Mouse (Mus musculus) left cerebral cortex, adult 9 months (tissue): ENCODE measurements around the gene Gm5617.
"Not testable (repeated sequence)": the region's sequence is repeated elsewhere in the genome, so short reads cannot be mapped to it uniquely, and the experiment has no call there.

Source experiments
- DNase-seq, 2 experiments: peaks; one replicate each; pipeline ENCODE4 v3.0.0; 2022; ENCODE audit warnings: low spot score in 2 of 2

The Gm5617 gene

GRCm38 (mm10) chr9:48501192-48501591 lies 6.0 kb downstream of the Gm5617 start:
- no peak for DNase-seq

- no peak for DNase-seq
Observed at GRCm38 (mm10) chr9:48503001-48503400, 7.8 kb downstream of the Gm5617 start.

- peak in 1 of 2 experiments; percentile 23 for DNase-seq
Observed at GRCm38 (mm10) chr9:48504741-48505365, 9.6 kb downstream of the Gm5617 start.

GRCm38 (mm10) chr9:48510134-48510533 lies 14.9 kb downstream of the Gm5617 start:
- no peak for DNase-seq

DNA sequence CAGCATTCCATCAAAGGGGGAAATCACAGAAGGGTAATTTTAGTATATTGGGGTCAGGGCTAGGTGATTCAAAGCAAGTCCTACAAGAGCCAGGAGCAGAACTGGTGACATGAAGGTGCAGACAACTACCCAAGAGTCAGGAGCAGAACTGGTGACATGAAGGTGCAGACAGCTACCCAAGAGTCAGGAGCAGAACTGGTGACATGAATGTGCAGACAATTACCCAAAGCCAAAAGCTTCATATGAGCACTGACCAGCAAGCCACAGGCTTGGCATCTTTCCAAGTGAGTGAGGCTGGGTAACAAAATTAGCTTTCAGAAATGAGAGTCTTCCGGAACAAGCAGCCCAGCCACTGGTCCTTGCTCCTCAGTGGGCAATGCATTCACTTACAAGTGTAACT lies 20.1 kb downstream of the Gm5617 start:
- DNase-seq = no peak

DNA sequence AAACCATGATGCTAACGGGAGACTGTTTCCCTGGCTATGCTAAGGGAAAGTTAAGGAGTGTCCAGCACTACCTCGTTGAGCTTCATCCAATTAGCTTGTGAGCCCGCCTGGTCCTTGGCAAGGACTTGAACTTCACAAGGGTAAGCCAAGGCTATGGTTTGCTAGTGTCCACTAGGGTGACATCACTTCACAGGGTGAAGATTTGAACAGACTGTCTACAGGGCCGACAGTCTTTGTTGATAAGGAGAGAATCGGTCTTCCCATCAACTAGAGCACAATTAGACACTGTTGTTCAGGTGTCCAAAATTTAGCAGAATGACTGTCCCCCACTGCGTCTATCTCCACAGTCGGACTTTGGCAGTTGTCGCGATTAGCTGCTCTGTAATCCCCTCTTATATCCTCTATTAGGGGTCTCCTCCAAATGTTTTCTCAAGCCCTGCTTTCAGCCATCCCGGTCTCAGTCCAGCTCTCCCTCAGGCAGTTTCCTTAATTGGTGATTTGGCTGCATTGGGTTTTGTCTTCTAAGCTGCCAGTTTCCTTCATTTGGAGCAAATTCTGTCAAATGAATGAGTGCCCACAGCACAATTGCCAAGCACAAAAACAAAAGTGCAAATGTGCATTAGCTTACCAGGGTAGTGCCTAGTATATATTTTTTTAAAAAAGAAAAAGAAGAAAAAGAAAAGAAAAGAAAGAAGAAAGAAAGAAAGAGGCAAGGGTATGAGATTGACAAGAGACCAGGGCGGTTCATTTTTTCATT lies 21.6 kb downstream of the Gm5617 start:
- DNase-seq = no peak

DNA sequence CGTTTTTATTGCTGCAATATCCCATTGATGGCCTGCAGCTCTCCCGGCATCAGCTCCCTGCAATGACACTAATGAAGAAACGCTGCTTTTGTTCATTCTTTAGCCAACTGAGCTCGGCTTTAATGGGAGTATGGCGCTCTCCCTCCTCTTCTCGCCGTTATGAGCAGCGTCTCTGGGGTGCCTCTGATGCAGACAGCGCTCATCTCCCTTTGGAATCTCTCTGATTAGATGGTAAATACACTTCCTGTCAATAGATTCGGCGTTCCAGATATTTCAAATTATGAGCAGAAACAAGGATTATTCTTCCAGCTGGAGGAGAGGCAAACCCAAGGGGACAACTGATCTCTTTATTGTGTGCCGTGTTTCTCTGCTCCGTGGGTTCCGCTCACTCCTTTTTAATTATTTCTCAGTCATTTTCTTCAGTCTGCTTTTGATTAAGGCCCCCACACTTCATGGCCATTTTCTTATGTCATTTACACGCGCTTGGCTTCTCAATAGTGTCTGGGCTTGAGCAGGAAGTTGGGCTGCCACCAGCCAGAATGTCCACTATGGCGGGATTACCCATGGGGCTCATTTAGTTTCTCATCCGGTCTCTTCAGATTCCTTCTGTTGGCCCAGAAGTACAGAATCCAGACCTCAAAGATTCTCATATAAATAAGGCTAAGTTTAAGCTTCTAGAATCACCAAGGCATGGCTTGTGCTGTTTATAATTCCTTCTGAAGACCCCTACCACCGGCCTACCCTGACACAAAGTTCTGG lies 22.3 kb downstream of the Gm5617 start:
- no peak for DNase-seq

DNA sequence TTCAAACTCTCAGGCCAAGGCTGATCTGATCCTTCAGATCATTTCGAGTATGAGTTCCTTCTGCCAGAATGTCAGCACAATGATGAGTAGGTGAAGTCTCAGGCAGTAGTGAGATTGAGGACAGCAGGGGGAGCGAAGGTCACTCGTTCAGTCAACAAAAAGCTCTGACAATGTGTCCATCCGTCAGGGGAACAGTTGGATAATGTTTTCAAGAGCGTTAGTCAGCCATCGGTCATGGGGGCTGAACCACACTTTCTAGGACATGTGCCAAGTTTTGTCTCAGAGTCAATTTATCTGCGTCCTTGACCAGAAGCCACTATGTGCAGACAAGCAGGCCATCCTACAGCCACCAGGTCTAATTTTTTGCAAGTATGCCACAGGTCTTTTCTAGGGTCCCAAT lies 25.2 kb downstream of the Gm5617 start:
- DNase-seq = not testable (repeated sequence)

GRCm38 (mm10) chr9:48525566-48525965 lies 30.3 kb downstream of the Gm5617 start:
- no peak for DNase-seq

DNA sequence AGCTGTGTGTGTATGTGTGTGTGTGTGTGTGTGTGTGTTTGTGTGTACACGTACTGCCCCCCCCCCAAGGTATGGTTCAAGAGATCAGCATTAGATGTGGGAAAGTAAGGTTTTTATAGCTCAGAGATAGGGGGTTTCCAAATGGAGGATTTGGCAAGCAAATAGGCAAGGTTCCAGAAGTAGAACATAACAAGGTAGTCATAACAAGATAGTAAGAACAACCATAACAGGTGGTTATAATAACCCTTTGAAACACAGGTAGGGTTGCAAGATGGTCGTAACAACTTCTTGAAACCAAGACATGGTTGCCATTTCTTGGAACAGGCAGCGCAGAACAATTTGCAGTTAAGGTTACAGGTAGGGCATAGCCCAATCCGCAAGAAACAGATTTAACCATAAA lies 31.3 kb downstream of the Gm5617 start:
- no peak for DNase-seq

GRCm38 (mm10) chr9:48531294-48531693 lies 36.1 kb downstream of the Gm5617 start:
- peak in 1 of 2 experiments; percentile 13 for DNase-seq

DNA sequence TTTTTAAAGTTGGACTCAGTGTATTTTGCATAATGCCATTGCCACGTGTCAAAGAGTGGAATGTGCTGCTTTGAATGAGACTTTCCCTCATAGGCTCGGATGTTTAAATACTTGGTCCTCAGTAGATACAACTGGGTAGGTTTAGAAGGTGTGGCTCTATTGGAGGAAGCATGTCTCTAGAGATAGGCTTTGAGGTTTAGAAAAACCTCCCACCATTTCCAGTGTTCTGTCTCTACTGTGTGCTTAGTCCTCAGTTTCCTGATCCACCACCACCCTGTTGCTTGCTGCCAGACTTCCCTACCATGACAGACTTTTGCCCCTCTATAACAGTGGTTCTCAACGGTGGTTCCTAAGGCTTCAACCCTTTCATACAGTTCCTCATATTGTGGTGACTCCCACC lies 37.0 kb downstream of the Gm5617 start:
- DNase-seq = no peak

DNA sequence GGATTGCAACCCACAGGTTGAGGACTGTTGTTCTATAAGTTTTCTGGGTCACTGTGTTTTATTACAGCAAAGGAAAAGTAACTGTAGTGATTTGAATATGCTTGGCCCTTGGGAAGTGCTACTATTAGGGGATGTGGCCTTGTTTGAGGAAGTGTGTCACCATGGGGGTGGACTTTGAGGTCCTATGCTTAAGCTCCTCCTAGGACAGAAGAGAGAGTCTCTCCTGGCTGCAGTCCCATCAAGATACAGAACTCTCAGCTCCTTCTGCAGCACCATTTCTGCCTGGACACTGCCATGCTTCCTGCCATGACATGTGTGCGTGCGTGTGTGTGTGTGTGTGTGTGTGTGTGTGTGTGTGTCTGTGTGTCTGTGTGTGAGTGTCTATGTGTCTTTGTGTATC lies 37.5 kb downstream of the Gm5617 start:
- DNase-seq = no peak

DNA sequence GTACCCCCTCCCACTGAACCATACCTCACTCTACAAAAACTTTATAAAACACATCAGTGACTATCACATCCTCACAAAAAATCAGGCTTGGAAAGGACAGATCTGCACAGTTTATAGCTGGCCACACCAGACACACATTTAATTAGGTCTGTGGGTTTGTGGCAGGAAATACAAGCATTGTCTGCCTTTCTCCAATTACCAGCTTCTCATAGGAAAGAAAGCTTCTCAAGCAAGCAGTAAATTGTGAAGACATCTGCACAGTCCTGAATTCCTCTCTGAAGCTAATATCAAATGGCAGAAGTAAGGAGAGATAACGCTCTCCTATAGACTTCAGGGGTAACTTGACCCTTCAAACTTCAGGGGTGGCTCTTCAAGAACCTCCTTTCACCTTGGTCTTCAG lies 41.2 kb downstream of the Gm5617 start:
- DNase-seq = no peak

GRCm38 (mm10) chr9:48537616-48538015 lies 42.4 kb downstream of the Gm5617 start:
- not testable (repeated sequence) for DNase-seq

- no peak for DNase-seq
Observed at GRCm38 (mm10) chr9:48538044-48538645, 42.9 kb downstream of the Gm5617 start.

DNA sequence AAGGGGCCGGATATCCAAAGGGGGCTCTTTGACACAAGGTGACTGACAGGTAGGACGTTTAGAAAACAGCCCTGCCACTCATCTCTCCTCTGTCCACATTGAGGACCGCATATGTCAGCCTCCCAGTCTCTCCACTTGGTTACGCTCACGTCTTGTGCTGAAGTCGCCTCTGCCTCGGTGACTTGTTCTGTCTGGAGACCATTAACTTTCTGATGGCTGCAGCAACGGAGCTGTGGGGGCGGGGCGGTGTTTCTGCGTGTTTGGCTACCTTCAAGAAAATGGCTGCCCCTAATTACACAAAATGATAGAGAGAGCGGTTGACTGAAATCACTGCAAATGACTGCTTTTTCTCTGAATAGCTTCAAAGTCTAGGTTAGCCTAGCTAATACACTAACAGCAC lies 43.4 kb downstream of the Gm5617 start:
- DNase-seq = peak in 1 of 2 experiments; percentile 8
